Mouse (Mus musculus) midbrain, embryonic 13.5 days (tissue): Measurements from ENCODE around the gene Tdp1. TPM values are rescaled to one million over a fixed set of nuclear protein-coding genes. Genes with fewer than 3 reads are reported as not detected.

ENCODE experiments used
- ATAC-seq: fragments of 200-750 bp; cut with Nextera tagmentation; 2 replicates; pipeline ENCODE4 v1.8.0; 2017; ENCODE audit warnings: mild to moderate bottlenecking, moderate TSS enrichment, moderate library complexity
- H3K27ac ChIP-seq: fragments of 300-500 bp; sonication (generic); 2 replicates; pipeline ENCODE4 v1.5.1; 2015; ENCODE audit warnings: inconsistent platforms, mild to moderate bottlenecking, moderate library complexity
- H3K27me3 ChIP-seq: fragments of 300-500 bp; sonication (generic); 2 replicates; pipeline ENCODE4 v1.6.1; 2015; ENCODE audit warnings: mild to moderate bottlenecking, inconsistent platforms
- H3K36me3 ChIP-seq: fragments of 300-500 bp; sonication (generic); 2 replicates; pipeline ENCODE4 v1.6.1; 2015; ENCODE audit warnings: mild to moderate bottlenecking, inconsistent platforms
- H3K4me1 ChIP-seq: fragments of 300-500 bp; sonication (generic); replicated peaks from 2 replicates; pipeline ENCODE4 v1.6.1; 2015; ENCODE audit warnings: inconsistent platforms
- H3K4me2 ChIP-seq: fragments of 300-500 bp; sonication (generic); replicated peaks from 2 replicates; pipeline ENCODE4 v1.6.1; 2015; ENCODE audit warnings: moderate library complexity, mild to moderate bottlenecking, inconsistent platforms
- H3K4me3 ChIP-seq: fragments of 300-500 bp; sonication (generic); replicated peaks from 2 replicates; pipeline ENCODE4 v1.5.1; 2015; ENCODE audit warnings: mild to moderate bottlenecking, inconsistent platforms
- H3K9ac ChIP-seq: fragments of 300-500 bp; sonication (generic); replicated peaks from 2 replicates; pipeline ENCODE4 v1.6.1; 2015; ENCODE audit warnings: mild to moderate bottlenecking, inconsistent platforms
- H3K9me3 ChIP-seq: fragments of 300-500 bp; sonication (generic); 2 replicates; pipeline ENCODE4 v1.6.1; 2016; ENCODE audit warnings: mild to moderate bottlenecking, inconsistent platforms
- WGBS: fragments of 180-500 bp; shearing (Covaris S2); methylation state at CpG from one replicate; pipeline ENCODE4 v1.1.7; 2015; 5-methylcytosine and 5-hydroxymethylcytosine counted together
- microRNA-seq: library from miRNA; unstranded; fragments of <30 nt; microRNA quantifications from one replicate; pipeline ENCODE4, GENCODE M21; 2016
- polyA plus RNA-seq: library from polyadenylated mRNA; unstranded; fragments of >200 nt; fragmentation: Nextera tagmentation; extraction: Ambion mirVana; gene quantifications from 2 replicates; pipeline ENCODE4 v1.2.1, GENCODE M21; 2015

Gene Tdp1
- polyA plus RNA-seq, 1 experiment from 2014 or later, result 57.3 TPM

DNA sequence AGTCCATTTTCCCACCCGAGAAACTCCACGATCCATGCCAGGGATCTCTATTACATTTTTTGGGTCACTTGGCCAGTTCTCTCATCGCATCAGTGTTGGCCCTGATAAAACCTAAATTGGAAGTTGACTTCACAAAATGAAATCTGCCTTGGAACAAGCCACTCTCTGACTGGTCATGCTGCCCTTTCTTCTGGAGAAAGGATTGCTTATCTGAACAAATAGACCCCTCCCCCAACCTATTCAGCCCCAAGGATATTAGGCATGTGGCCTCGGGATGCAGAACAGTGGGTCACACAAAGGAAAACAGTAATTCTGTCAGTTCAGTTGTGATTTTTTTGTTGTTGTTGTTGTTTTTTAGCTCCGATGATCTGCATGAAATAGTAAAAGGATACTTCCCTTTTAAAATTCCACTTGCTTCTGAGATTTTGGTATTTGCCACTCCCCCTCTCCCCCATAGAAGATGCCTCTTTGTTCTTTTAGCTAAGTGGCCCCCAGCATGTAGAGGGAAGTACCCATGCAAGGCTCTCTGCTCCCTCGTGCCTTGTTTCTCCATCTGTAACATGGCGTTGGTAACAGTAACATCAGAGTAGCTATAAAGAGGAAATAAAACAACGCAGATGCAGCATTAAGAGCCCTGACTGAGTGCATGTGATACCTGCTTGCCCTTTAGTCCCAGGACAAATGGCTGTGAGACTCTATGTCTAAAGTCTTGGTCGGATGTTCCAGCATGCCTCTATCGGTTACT lies 109.0 kb downstream of the Tdp1 start:
- H3K36me3 ChIP-seq, result no peaks in the 10 kb centered on the region
- no peaks in the 10 kb centered on the region for H3K27me3 ChIP-seq
- H3K27ac ChIP-seq, result no peak overlapping the region
- H3K4me3 ChIP-seq, result no peak overlapping the region
- no peak overlapping the region for H3K9ac ChIP-seq
- no peaks in the 10 kb centered on the region for H3K4me1 ChIP-seq
- WGBS, result 75% methylated on average over 10 of the region's 10 CpGs
- H3K4me2 ChIP-seq, result no peak overlapping the region
- 0 out of 2 replicates have a peak, but pooled peaks cover 5% of the 10 kb centered on the region for H3K9me3 ChIP-seq
- no peak for ATAC-seq

DNA sequence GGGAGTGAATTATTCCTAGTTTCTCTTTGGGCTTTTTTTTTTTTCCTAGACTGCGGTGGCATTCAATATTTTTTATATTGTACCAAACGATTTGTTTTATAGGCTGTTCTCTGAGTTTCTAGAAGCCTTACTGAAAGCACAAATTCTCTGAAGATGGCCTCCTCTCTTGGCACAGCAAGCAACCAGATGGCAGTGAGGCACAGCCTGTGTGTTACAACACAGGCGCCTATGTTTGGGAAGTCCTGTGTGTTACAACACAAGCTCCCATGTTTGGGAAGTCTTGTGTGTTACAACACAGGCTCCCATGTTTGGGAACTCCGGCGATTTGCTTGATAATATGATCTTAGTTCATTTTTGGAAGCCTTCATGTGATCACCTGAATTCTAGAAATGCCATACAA lies 111.6 kb downstream of the Tdp1 start:
- no peaks in the 10 kb centered on the region for H3K4me1 ChIP-seq
- WGBS, result 95% methylated on average over 5 of the region's 5 CpGs

DNA sequence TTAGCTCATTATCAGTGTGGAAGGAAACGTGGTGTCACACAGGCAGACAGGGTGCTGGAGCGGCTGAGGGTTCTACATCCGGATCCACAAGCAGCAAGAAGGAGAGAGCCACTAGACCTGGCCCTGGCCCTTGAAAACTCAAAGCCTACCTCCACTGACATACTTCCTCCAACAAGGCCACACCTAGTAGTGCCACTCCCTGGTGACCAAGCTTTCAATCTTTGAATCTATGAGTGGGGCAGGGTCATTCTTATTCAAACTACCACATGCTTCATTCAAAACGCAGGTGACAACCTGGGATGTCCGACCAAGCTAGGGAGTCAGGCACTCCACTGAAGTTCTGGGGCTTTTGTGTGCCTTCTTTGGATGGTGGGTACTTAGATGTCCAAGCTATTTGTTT lies 115.4 kb downstream of the Tdp1 start:
- no peaks in the 10 kb centered on the region for H3K36me3 ChIP-seq
- H3K9me3 ChIP-seq, result 0 out of 2 replicates have a peak, but pooled peaks cover 4% of the 10 kb centered on the region
- WGBS, result 78% methylated on average over 5 of the region's 5 CpGs
- H3K4me2 ChIP-seq, result no peak overlapping the region
- no peaks in the 10 kb centered on the region for H3K4me1 ChIP-seq
- no peak overlapping the region for H3K9ac ChIP-seq
- no peak overlapping the region for H3K27ac ChIP-seq
- H3K4me3 ChIP-seq, result no peak overlapping the region
- H3K27me3 ChIP-seq, result no peaks in the 10 kb centered on the region
- ATAC-seq, result no peak

More for the DNA sequence above, 111.6 kb downstream of the Tdp1 start:
- H3K9me3 ChIP-seq, result 0 out of 2 replicates have a peak, but pooled peaks cover 5% of the 10 kb centered on the region
- no peaks in the 10 kb centered on the region for H3K36me3 ChIP-seq
- no peak overlapping the region for H3K9ac ChIP-seq
- no peak overlapping the region for H3K27ac ChIP-seq
- H3K4me2 ChIP-seq, result no peak overlapping the region
- no peaks in the 10 kb centered on the region for H3K27me3 ChIP-seq
- no peak overlapping the region for H3K4me3 ChIP-seq
- no peak for ATAC-seq

DNA sequence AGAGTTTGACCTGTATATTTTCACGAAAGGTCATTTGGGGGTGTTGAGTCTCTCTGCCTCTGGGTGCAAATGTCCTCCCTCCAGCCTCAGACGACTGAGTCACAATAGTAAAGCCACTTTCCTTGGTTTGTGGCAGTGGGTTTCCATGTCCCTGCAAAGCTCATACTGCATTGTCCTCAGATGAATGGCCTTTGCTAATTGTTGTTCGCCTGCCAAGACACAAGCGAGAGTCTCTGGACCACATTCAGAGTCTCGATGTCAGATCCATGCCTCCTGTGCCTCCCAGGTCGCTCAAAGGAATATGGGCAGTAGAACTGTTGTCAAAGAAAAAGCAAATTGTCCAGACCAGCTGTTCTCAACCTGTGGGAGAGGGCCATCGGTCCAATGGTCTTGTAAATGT lies 116.1 kb downstream of the Tdp1 start:
- ATAC-seq, result no peak
- no peak overlapping the region for H3K27ac ChIP-seq
- 75% methylated on average over 7 of the region's 7 CpGs for WGBS
- H3K27me3 ChIP-seq, result no peaks in the 10 kb centered on the region
- H3K9ac ChIP-seq, result no peak overlapping the region
- no peaks in the 10 kb centered on the region for H3K9me3 ChIP-seq
- H3K4me2 ChIP-seq, result no peak overlapping the region
- no peak overlapping the region for H3K4me3 ChIP-seq
- H3K36me3 ChIP-seq, result no peaks in the 10 kb centered on the region
- no peaks in the 10 kb centered on the region for H3K4me1 ChIP-seq

DNA sequence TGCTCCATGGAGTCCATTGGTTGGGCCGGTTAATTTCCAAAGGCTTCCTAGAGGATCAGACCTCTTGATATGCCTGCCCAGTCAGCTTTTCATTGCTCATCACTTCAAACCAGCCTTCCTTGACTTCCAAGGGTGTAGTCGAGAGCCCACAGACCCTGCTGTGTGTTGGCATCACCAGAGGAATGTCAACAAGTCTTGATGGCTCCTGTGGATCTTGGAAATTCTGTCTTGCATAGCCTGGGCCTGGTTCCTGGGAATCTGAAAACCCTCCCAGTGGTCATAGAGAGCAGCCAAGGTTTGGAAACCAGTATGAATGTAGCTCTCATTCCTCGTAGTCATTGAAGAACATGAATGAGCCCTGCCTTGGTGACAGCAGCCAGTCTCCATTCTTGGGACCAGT lies 116.9 kb downstream of the Tdp1 start:
- 89% methylated on average over 3 of the region's 3 CpGs for WGBS
- no peaks in the 10 kb centered on the region for H3K27me3 ChIP-seq
- H3K4me1 ChIP-seq, result no peaks in the 10 kb centered on the region
- H3K9ac ChIP-seq, result no peak overlapping the region
- H3K36me3 ChIP-seq, result no peaks in the 10 kb centered on the region
- H3K4me2 ChIP-seq, result no peak overlapping the region
- H3K27ac ChIP-seq, result no peak overlapping the region
- ATAC-seq, result no peak
- H3K9me3 ChIP-seq, result no peaks in the 10 kb centered on the region
- H3K4me3 ChIP-seq, result no peak overlapping the region

DNA sequence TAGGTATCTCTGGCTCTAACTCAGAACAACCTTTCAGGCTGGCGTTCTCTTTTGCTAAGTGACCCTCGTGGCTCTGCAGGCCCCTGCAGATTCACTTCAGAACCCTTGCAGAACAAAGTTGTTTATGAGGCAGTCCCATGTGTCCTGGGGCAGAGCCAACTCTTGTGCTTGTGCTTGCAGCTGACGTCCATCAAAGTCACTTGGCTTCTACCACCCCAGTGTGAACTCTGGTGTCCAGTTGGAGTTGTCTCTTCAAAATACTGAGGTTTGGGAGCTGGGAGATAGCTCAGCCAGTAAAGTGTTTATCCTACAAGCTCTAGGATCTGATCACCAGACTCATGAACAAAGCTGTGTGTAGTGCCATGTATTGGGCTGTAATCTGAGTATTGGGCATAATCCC lies 117.6 kb downstream of the Tdp1 start:
- WGBS, result 89% methylated on average over 3 of the region's 3 CpGs
- Histone ChIP-seq H3K27ac (no peak overlapping the region), H3K36me3 (no peaks in the 10 kb centered on the region), H3K9me3 (no peaks in the 10 kb centered on the region), H3K9ac (no peak overlapping the region), H3K27me3 (no peaks in the 10 kb centered on the region), H3K4me1 (no peaks in the 10 kb centered on the region), H3K4me2 (no peak overlapping the region), H3K4me3 (no peak overlapping the region)
- ATAC-seq, result no peak

DNA sequence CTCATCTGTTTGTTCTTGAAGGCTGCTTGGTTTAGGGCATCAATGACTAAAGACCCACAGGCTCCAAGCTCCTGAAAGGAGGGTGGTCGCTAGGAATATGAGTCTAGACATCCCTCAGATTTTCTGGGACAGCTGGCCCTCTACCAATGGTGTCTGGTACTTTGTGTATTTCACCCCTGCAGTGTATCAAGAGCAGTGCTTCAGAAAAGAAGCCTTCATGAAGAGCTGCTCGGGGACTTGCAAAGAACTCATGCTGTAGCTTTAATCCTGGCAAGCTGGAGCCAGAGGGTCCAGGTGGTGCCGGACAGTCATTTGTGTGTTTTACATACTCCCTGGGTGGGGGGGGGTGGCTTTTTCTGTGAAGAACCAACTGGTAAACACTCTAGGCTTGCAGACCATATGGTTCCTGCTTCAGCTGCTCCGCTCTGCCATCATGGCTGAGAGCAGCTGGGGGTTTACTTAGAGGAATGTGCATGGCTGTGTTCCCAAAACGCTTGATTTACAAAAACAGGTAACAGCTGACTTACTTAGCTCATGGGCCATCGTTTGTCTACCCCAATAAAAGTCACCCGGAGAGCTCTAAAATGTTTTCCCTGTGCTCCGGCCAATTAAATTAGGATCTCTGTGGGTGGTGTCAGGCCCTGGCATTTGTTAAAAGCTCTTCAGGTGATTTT lies 118.7 kb downstream of the Tdp1 start:
- H3K27ac ChIP-seq, result no peak overlapping the region
- H3K4me1 ChIP-seq, result no peaks in the 10 kb centered on the region
- no peak overlapping the region for H3K9ac ChIP-seq
- H3K9me3 ChIP-seq, result no peaks in the 10 kb centered on the region
- ATAC-seq, result no peak
- H3K36me3 ChIP-seq, result no peaks in the 10 kb centered on the region
- H3K4me2 ChIP-seq, result no peak overlapping the region
- 44% methylated on average over 8 of the region's 8 CpGs for WGBS
- H3K4me3 ChIP-seq, result no peak overlapping the region
- no peaks in the 10 kb centered on the region for H3K27me3 ChIP-seq

Small RNAs within 50 kb of the gene (microRNA-seq; reads per million reads assigned to microRNA genes)
- gene Gm23291, result not detected

Other genes starting within 250 kb of the Tdp1 start
- gene Efcab11, start 78 bp upstream of the Tdp1 start, polyA plus RNA-seq, result 9.2 and 10.3 TPM in 2 replicates
- gene Kcnk13, start 80.0 kb downstream of the Tdp1 start, polyA plus RNA-seq, result 0.27 and 0.46 TPM in 2 replicates
- 281 and 297 TPM in 2 replicates for gene Psmc1, start 225.6 kb downstream of the Tdp1 start, polyA plus RNA-seq